Comparison of ENCODE assay signal across 9 mouse cellular contexts in genomic region chr10:83617366-83617765, GRCm38 (mm10). TPM values are rescaled to one million over a fixed set of nuclear protein-coding genes. Genes with fewer than 3 reads are reported as not detected.
DNase-seq lines count a peak whose midpoint lies in the region; ATAC-seq and TF ChIP-seq lines count a peak whose summit lies in the region.
"Had no signal": no experiment of that assay in that cellular context is flagged by ENCODE, and none has a peak within 500 bp of the region (broad histone marks: within the 10 kb centered on the region; RNA-seq: fewer than 3 reads in every experiment).

No protein-coding gene starts in this region.

- peak; percentile 55 for TF ChIP-seq CTCF in forebrain, postnatal 0 days (IDR thresholded peaks at IDR 0.05; ENCODE audit: low read depth)
- peak; percentile 49; the same call in 1 of the 2 replicates for TF ChIP-seq CTCF in spleen, adult 2 months (IDR thresholded peaks at IDR 0.05; ENCODE audit: extremely low read depth, insufficient read depth, insufficient read length, insufficient replicate concordance)

- no peak for ATAC-seq in forebrain, postnatal 0 days
- no peak for ATAC-seq in forebrain, embryonic 15.5 days (replicated peaks)
- no peak for ATAC-seq in activated CD4-positive, CD25-positive, alpha-beta regulatory T cell, adult 4 months

- H3K9ac ChIP-seq in forebrain, postnatal 0 days = no peak overlapping the region
- no peak overlapping the region for H3K9ac ChIP-seq in forebrain, embryonic 15.5 days (replicated peaks)
- H3K9ac ChIP-seq: limb, embryonic 13.5 days had no signal

- H3K4me3 ChIP-seq in forebrain, postnatal 0 days (ENCODE audit: low read depth, low read length) = no peak overlapping the region
- no peak overlapping the region for H3K4me3 ChIP-seq in forebrain, embryonic 15.5 days
- no peak overlapping the region for H3K4me3 ChIP-seq in spleen, adult 2 months (ENCODE audit: extremely low read depth, insufficient read depth, insufficient read length)
- H3K4me3 ChIP-seq: limb, embryonic 13.5 days had no signal

- peaks cover 9% of the 10 kb centered on the region for H3K36me3 ChIP-seq in forebrain, postnatal 0 days (ENCODE audit: insufficient read depth)
- no peaks in the 10 kb centered on the region for H3K36me3 ChIP-seq in forebrain, embryonic 15.5 days
- peaks cover 6% of the 10 kb centered on the region; the same call in 1 of the 2 replicates for H3K36me3 ChIP-seq in spleen, adult 2 months (ENCODE audit: control insufficient read depth, insufficient read depth, low read length)

- H3K27me3 ChIP-seq in forebrain, postnatal 0 days (ENCODE audit: insufficient read depth, low read length) = no peaks in the 10 kb centered on the region
- H3K27me3 ChIP-seq in forebrain, embryonic 15.5 days = no peaks in the 10 kb centered on the region
- H3K27me3 ChIP-seq in spleen, adult 2 months (ENCODE audit: control insufficient read depth, insufficient read depth, low read length) = no peaks in the 10 kb centered on the region
- H3K27me3 ChIP-seq: limb, embryonic 13.5 days had no signal

- no peaks in the 10 kb centered on the region for H3K4me1 ChIP-seq in forebrain, postnatal 0 days (ENCODE audit: insufficient read depth)
- peaks cover 4% of the 10 kb centered on the region for H3K4me1 ChIP-seq in forebrain, embryonic 15.5 days
- H3K4me1 ChIP-seq in spleen, adult 2 months (ENCODE audit: control insufficient read depth, insufficient read depth, insufficient read length) = no peaks in the 10 kb centered on the region

- 56% methylated on average over 10 of the region's 10 CpGs for WGBS in forebrain, postnatal 0 days
- WGBS in forebrain, embryonic 15.5 days = 55% methylated on average over 10 of the region's 10 CpGs
- 82% methylated on average over 10 of the region's 10 CpGs for WGBS in spleen, adult 2 months

- no peak for DNase-seq in forebrain, postnatal 0 days
- peak in 1 of 2 experiments; percentile 11 for DNase-seq in spleen, adult 2 months (ENCODE audit: low read depth in 1 of 2, low spot score in 2 of 2)
- DNase-seq in spleen, adult 12 weeks (ENCODE audit: low spot score) = no peak
- peak; percentile 21 to 39 for DNase-seq in cerebellum, postnatal 4 days (ENCODE audit: low spot score in 2 of 2)
- DNase-seq in lung, postnatal 14 days = peak; percentile 44
- DNase-seq in right cerebral cortex, postnatal 14 days = no peak

- no peaks in the 10 kb centered on the region for H3K9me3 ChIP-seq in forebrain, postnatal 0 days (ENCODE audit: low read length)
- H3K9me3 ChIP-seq in forebrain, embryonic 15.5 days = no peaks in the 10 kb centered on the region
- H3K9me3 ChIP-seq: limb, embryonic 13.5 days had no signal

- H3K4me2 ChIP-seq in forebrain, postnatal 0 days (ENCODE audit: low read depth) = no peak overlapping the region
- H3K4me2 ChIP-seq in forebrain, embryonic 15.5 days (replicated peaks) = no peak overlapping the region
- H3K4me2 ChIP-seq: limb, embryonic 13.5 days had no signal

- H3K27ac ChIP-seq in forebrain, postnatal 0 days (ENCODE audit: low read depth, low read length) = no peak overlapping the region
- no peak overlapping the region for H3K27ac ChIP-seq in forebrain, embryonic 15.5 days (replicated peaks)
- no peak overlapping the region for H3K27ac ChIP-seq in spleen, adult 2 months (ENCODE audit: insufficient read depth, low read length)
- H3K27ac ChIP-seq: limb, embryonic 13.5 days had no signal

- no peak for TF ChIP-seq POLR2A in spleen, adult 2 months (IDR thresholded peaks at IDR 0.05; ENCODE audit: low read depth, low read length)

RNA-seq across cellular contexts. Expression of gene Appl2, which starts 31.2 kb away (rescaled TPM):
- 38.2 and 38.5 TPM in 2 replicates for total RNA-seq in forebrain, postnatal 0 days (2014; rRNA removed)
- polyA plus RNA-seq in forebrain, postnatal 0 days (2015; fragmentation: Nextera tagmentation; extraction: Ambion mirVana) = 17.4 and 26.1 TPM in 2 replicates
- polyA plus RNA-seq in forebrain, embryonic 15.5 days (2015; fragmentation: Nextera tagmentation; extraction: Ambion mirVana) = 35.4 and 37.8 TPM in 2 replicates
- 11.7 and 12.6 TPM in 2 replicates for polyA plus RNA-seq in spleen, adult 2 months (2012; rRNA removed)
- 1 to 10 TPM; 6.4 to 8.5 TPM for polyA plus RNA-seq in activated CD4-positive, CD25-positive, alpha-beta regulatory T cell, adult 4 months (2017; shearing (Covaris generic))

Comparison
In these comparisons a context has a peak if more than half of its experiments do, and no peak if none do; other contexts are left out.
1. DNase-seq: peak in cerebellum, postnatal 4 days (2 of 2) and lung, postnatal 14 days (single experiment); none in forebrain, postnatal 0 days (single experiment), spleen, adult 12 weeks (single experiment) and right cerebral cortex, postnatal 14 days (single experiment).